20 mouse cellular contexts compared by ENCODE assay signal in genomic region chr14:60670191-60670590, GRCm38 (mm10). TPM values are rescaled to one million over a fixed set of nuclear protein-coding genes. Genes with fewer than 3 reads are reported as not detected.
DNase-seq lines count a peak whose midpoint lies in the region; ATAC-seq lines count a peak whose summit lies in the region.
"Had no signal": no experiment of that assay in that cellular context is flagged by ENCODE, and none has a peak within 500 bp of the region (broad histone marks: within the 10 kb centered on the region; RNA-seq: fewer than 3 reads in every experiment).

No protein-coding gene starts in this region.

- H3K27me3 ChIP-seq in midbrain, embryonic 13.5 days = no peaks in the 10 kb centered on the region
- no peaks in the 10 kb centered on the region for H3K27me3 ChIP-seq in midbrain, embryonic 16.5 days (ENCODE audit: control insufficient read depth, insufficient read depth, low read depth, low read length)
- no peaks in the 10 kb centered on the region for H3K27me3 ChIP-seq in forebrain, embryonic 16.5 days (replicated peaks; ENCODE audit: control insufficient read depth, insufficient read depth, low read length)
- H3K27me3 ChIP-seq: kidney, embryonic 15.5 days; liver, embryonic 13.5 days; neural tube, embryonic 12.5 days had no signal

- H3K4me1 ChIP-seq in midbrain, embryonic 13.5 days (replicated peaks) = peaks cover 28% of the 10 kb centered on the region
- H3K4me1 ChIP-seq in midbrain, embryonic 16.5 days (ENCODE audit: control insufficient read depth, insufficient read depth, low read length) = peaks cover 4% of the 10 kb centered on the region; the same call in 1 of the 2 replicates
- peaks cover 15% of the 10 kb centered on the region for H3K4me1 ChIP-seq in forebrain, embryonic 16.5 days (replicated peaks; ENCODE audit: control insufficient read depth, insufficient read depth, low read length)

- no peak overlapping the region for H3K4me3 ChIP-seq in midbrain, embryonic 13.5 days (replicated peaks)
- no peak overlapping the region for H3K4me3 ChIP-seq in midbrain, embryonic 16.5 days (ENCODE audit: low read depth, low read length)
- H3K4me3 ChIP-seq in forebrain, embryonic 16.5 days (replicated peaks; ENCODE audit: low read length) = no peak overlapping the region
- H3K4me3 ChIP-seq: erythroblast, embryonic 14.5 days; gastrocnemius, adult 2 months; kidney, embryonic 15.5 days; liver, embryonic 13.5 days; neural tube, embryonic 12.5 days had no signal

- no peaks in the 10 kb centered on the region for H3K36me3 ChIP-seq in midbrain, embryonic 13.5 days
- H3K36me3 ChIP-seq in midbrain, embryonic 16.5 days (ENCODE audit: control insufficient read depth, insufficient read depth, low read length) = no peaks in the 10 kb centered on the region
- H3K36me3 ChIP-seq in forebrain, embryonic 16.5 days (ENCODE audit: control insufficient read depth, insufficient read depth) = no peaks in the 10 kb centered on the region
- H3K36me3 ChIP-seq: kidney, embryonic 15.5 days; liver, embryonic 13.5 days; neural tube, embryonic 12.5 days had no signal

- 0 out of 2 replicates have a peak overlapping the region, but pooled peaks have one; percentile 6 for H3K27ac ChIP-seq in midbrain, embryonic 13.5 days
- no peak overlapping the region for H3K27ac ChIP-seq in midbrain, embryonic 16.5 days (ENCODE audit: low read length)
- H3K27ac ChIP-seq in forebrain, embryonic 16.5 days (ENCODE audit: low read length) = no peak overlapping the region
- H3K27ac ChIP-seq: gastrocnemius, adult 2 months; kidney, embryonic 15.5 days; liver, embryonic 13.5 days; neural tube, embryonic 12.5 days had no signal

- no peak overlapping the region for H3K9ac ChIP-seq in midbrain, embryonic 13.5 days (replicated peaks)
- no peak overlapping the region for H3K9ac ChIP-seq in midbrain, embryonic 16.5 days (ENCODE audit: low read depth, low read length)
- no peak overlapping the region for H3K9ac ChIP-seq in forebrain, embryonic 16.5 days (replicated peaks; ENCODE audit: low read depth, low read length)
- H3K9ac ChIP-seq: kidney, embryonic 15.5 days; liver, embryonic 13.5 days; neural tube, embryonic 12.5 days had no signal

- H3K4me2 ChIP-seq in midbrain, embryonic 13.5 days (replicated peaks) = no peak overlapping the region
- H3K4me2 ChIP-seq in midbrain, embryonic 16.5 days (ENCODE audit: low read length) = no peak overlapping the region
- H3K4me2 ChIP-seq in forebrain, embryonic 16.5 days (ENCODE audit: low read length) = no peak overlapping the region
- H3K4me2 ChIP-seq: kidney, embryonic 15.5 days; liver, embryonic 13.5 days; neural tube, embryonic 12.5 days had no signal

- WGBS in midbrain, embryonic 13.5 days = 28% methylated on average over 7 of the region's 7 CpGs
- 23% methylated on average over 7 of the region's 7 CpGs for WGBS in midbrain, embryonic 16.5 days
- WGBS in forebrain, embryonic 16.5 days = 36% methylated on average over 7 of the region's 7 CpGs

- ATAC-seq in midbrain, embryonic 13.5 days = no peak
- no peak for ATAC-seq in midbrain, embryonic 16.5 days
- peak; percentile 28; the same call in 1 of the 2 replicates for ATAC-seq in forebrain, embryonic 16.5 days
- ATAC-seq: intestine, embryonic 16.5 days had no signal

- no peaks in the 10 kb centered on the region for H3K9me3 ChIP-seq in midbrain, embryonic 13.5 days
- H3K9me3 ChIP-seq in midbrain, embryonic 16.5 days (replicated peaks; ENCODE audit: control insufficient read depth, low read length, poor library complexity, severe bottlenecking) = no peaks in the 10 kb centered on the region
- H3K9me3 ChIP-seq in forebrain, embryonic 16.5 days (ENCODE audit: control insufficient read depth, low read length) = no peaks in the 10 kb centered on the region
- H3K9me3 ChIP-seq: kidney, embryonic 15.5 days; liver, embryonic 13.5 days; neural tube, embryonic 12.5 days had no signal

- peak; percentile 84 for DNase-seq in heart, adult 11 months
- DNase-seq in heart, adult 9 months (ENCODE audit: low spot score in 2 of 2) = no peak
- DNase-seq in left cerebral cortex, adult 9 months (ENCODE audit: low spot score in 2 of 2) = peak; percentile 32 to 46
- no peak for DNase-seq in left cerebral cortex, adult 8-10 months (ENCODE audit: low spot score in 2 of 2)
- no peak for DNase-seq in adipocyte (ENCODE audit: low spot score)
- DNase-seq: adrenal gland, postnatal 14 days; B cell, adult 2 months; cerebellum, adult 2 months; gastrocnemius, adult 2 months; heart, postnatal 4 days; liver, embryonic 13.5 days; right cerebral cortex, postnatal 4 days; thymus, postnatal 36 days had no signal

RNA-seq across cellular contexts. Expression of gene Spata13, which starts 36.4 kb away (rescaled TPM):
- total RNA-seq in left cerebral cortex, adult 8-10 months (2022) = 10 to 100 TPM; 28.4 to 33.8 (median 31.9) TPM
- 41.3 and 47.4 TPM in 2 replicates for polyA plus RNA-seq in midbrain, embryonic 13.5 days (2015; fragmentation: Nextera tagmentation; extraction: Ambion mirVana)
- polyA plus RNA-seq in midbrain, embryonic 16.5 days (2015; fragmentation: Nextera tagmentation; extraction: Ambion mirVana) = 18.4 and 24.0 TPM in 2 replicates
- polyA plus RNA-seq in forebrain, embryonic 16.5 days (2015; fragmentation: Nextera tagmentation; extraction: Ambion mirVana) = 41.4 and 41.8 TPM in 2 replicates

Comparison
In these comparisons a context has a peak if more than half of its experiments do, and no peak if none do; other contexts are left out.
1. DNase-seq: peak in heart, adult 11 months (single experiment) and left cerebral cortex, adult 9 months (2 of 2); none in heart, adult 9 months (0 of 2), left cerebral cortex, adult 8-10 months (0 of 2) and adipocyte (single experiment).